ENCODE assay signal across 12 mouse cellular contexts in genomic region chr13:6191186-6191914, GRCm38 (mm10).
DNase-seq lines count a peak whose midpoint lies in the region; ATAC-seq lines count a peak whose summit lies in the region.
"Had no signal": no experiment of that assay in that cellular context is flagged by ENCODE, and none has a peak within 500 bp of the region (broad histone marks: within the 10 kb centered on the region; RNA-seq: fewer than 3 reads in every experiment).

No protein-coding gene starts in this region.

- no peaks in the 10 kb centered on the region for H3K36me3 ChIP-seq in kidney, embryonic 15.5 days
- H3K36me3 ChIP-seq in macrophage (ENCODE audit: inconsistent target), result no peaks in the 10 kb centered on the region
- no peaks in the 10 kb centered on the region for H3K36me3 ChIP-seq in hindbrain, embryonic 10.5 days
- H3K36me3 ChIP-seq: forebrain, embryonic 12.5 days; liver, embryonic 15.5 days had no signal

- H3K27ac ChIP-seq in kidney, embryonic 15.5 days, result peak overlapping the region; percentile 23; the same call in 1 of the 2 replicates
- H3K27ac ChIP-seq in macrophage, result peak overlapping the region; percentile 16; the same call in 1 of the 2 replicates
- H3K27ac ChIP-seq in hindbrain, embryonic 10.5 days, result no peak overlapping the region
- H3K27ac ChIP-seq: forebrain, embryonic 12.5 days; liver, embryonic 15.5 days had no signal

- H3K9ac ChIP-seq in kidney, embryonic 15.5 days, result no peak overlapping the region
- H3K9ac ChIP-seq: forebrain, embryonic 12.5 days; liver, embryonic 15.5 days had no signal

- no peak for ATAC-seq in kidney, embryonic 15.5 days (replicated peaks; ENCODE audit: low FRiP score)
- ATAC-seq: activated CD4-positive, CD25-positive, alpha-beta regulatory T cell, adult 4 months; hindbrain, embryonic 16.5 days had no signal

- no peak overlapping the region for H3K4me2 ChIP-seq in kidney, embryonic 15.5 days
- H3K4me2 ChIP-seq: forebrain, embryonic 12.5 days; liver, embryonic 15.5 days had no signal

- peaks cover 16% of the 10 kb centered on the region for H3K4me1 ChIP-seq in kidney, embryonic 15.5 days
- peaks cover 20% of the 10 kb centered on the region for H3K4me1 ChIP-seq in hindbrain, embryonic 10.5 days (replicated peaks)
- H3K4me1 ChIP-seq: liver, embryonic 15.5 days had no signal

- H3K4me3 ChIP-seq in kidney, embryonic 15.5 days (replicated peaks), result no peak overlapping the region
- H3K4me3 ChIP-seq in macrophage (ENCODE audit: inconsistent target), result no peak overlapping the region
- H3K4me3 ChIP-seq in hindbrain, embryonic 10.5 days, result no peak overlapping the region
- H3K4me3 ChIP-seq: forebrain, embryonic 12.5 days; liver, embryonic 15.5 days had no signal

- H3K27me3 ChIP-seq in kidney, embryonic 15.5 days, result no peaks in the 10 kb centered on the region
- no peaks in the 10 kb centered on the region for H3K27me3 ChIP-seq in hindbrain, embryonic 10.5 days (ENCODE audit: insufficient read depth, poor library complexity, severe bottlenecking)
- H3K27me3 ChIP-seq: forebrain, embryonic 12.5 days; liver, embryonic 15.5 days had no signal

- DNase-seq in kidney, adult 18-20 months, result no peak
- peak; percentile 8 for DNase-seq in urinary bladder, postnatal 25 days (ENCODE audit: low spot score)
- DNase-seq in urinary bladder, adult 2 months (ENCODE audit: low spot score), result no peak
- no peak for DNase-seq in layer of hippocampus, adult 11-12 months (ENCODE audit: low spot score)
- no peak for DNase-seq in hindbrain, embryonic 10.5 days (ENCODE audit: low spot score)
- DNase-seq: layer of hippocampus, postnatal 36 days had no signal

- no peaks in the 10 kb centered on the region for H3K9me3 ChIP-seq in kidney, embryonic 15.5 days (replicated peaks)
- H3K9me3 ChIP-seq in hindbrain, embryonic 10.5 days, result no peaks in the 10 kb centered on the region
- H3K9me3 ChIP-seq: forebrain, embryonic 12.5 days; liver, embryonic 15.5 days had no signal

- H3K79me2 ChIP-seq in macrophage (ENCODE audit: inconsistent target), result no peaks in the 10 kb centered on the region

- WGBS in kidney, embryonic 15.5 days, result 86% methylated on average over 7 of the region's 7 CpGs
- WGBS in macrophage (ENCODE audit: missing documents), result 92% methylated on average over 7 of the region's 7 CpGs
- WGBS in hindbrain, embryonic 10.5 days, result 90% methylated on average over 7 of the region's 7 CpGs
